19 mouse cellular contexts compared by ENCODE assay signal in genomic region chr9:22213785-22214194, GRCm38 (mm10). TPM values are rescaled to one million over a fixed set of nuclear protein-coding genes. Genes with fewer than 3 reads are reported as not detected.
A peak's percentile ranks its signal among the peaks of the same experiment; 100 is the strongest.
DNase-seq lines count a peak whose midpoint lies in the region; ATAC-seq lines count a peak whose summit lies in the region.
"Had no signal": no experiment of that assay in that cellular context is flagged by ENCODE, and none has a peak within 500 bp of the region (broad histone marks: within the 10 kb centered on the region; RNA-seq: fewer than 3 reads in every experiment).

No protein-coding gene starts in this region.

- H3K36me3 ChIP-seq in embryonic facial prominence, embryonic 14.5 days (ENCODE audit: control insufficient read depth, insufficient read depth, low read length) = no peaks in the 10 kb centered on the region
- H3K36me3 ChIP-seq in embryonic facial prominence, embryonic 10.5 days (replicated peaks) = no peaks in the 10 kb centered on the region
- no peaks in the 10 kb centered on the region for H3K36me3 ChIP-seq in stomach, embryonic 16.5 days (ENCODE audit: control insufficient read depth, insufficient read depth, low read length)
- no peaks in the 10 kb centered on the region for H3K36me3 ChIP-seq in midbrain, embryonic 15.5 days (replicated peaks)
- H3K36me3 ChIP-seq: embryonic facial prominence, embryonic 15.5 days; midbrain, embryonic 12.5 days; neural tube, embryonic 13.5 days had no signal

- H3K4me1 ChIP-seq in embryonic facial prominence, embryonic 14.5 days (ENCODE audit: control insufficient read depth, insufficient read depth, low read length) = no peaks in the 10 kb centered on the region
- no peaks in the 10 kb centered on the region for H3K4me1 ChIP-seq in embryonic facial prominence, embryonic 10.5 days
- H3K4me1 ChIP-seq in stomach, embryonic 16.5 days (ENCODE audit: control insufficient read depth, insufficient read depth, low read length) = no peaks in the 10 kb centered on the region
- H3K4me1 ChIP-seq in midbrain, embryonic 15.5 days = no peaks in the 10 kb centered on the region
- H3K4me1 ChIP-seq: embryonic facial prominence, embryonic 15.5 days; midbrain, embryonic 12.5 days; neural tube, embryonic 13.5 days had no signal

- ATAC-seq in embryonic facial prominence, embryonic 14.5 days (ENCODE audit: low read depth) = 0 out of 2 replicates have a peak, but pooled peaks have one; percentile 63
- ATAC-seq in stomach, embryonic 16.5 days (ENCODE audit: insufficient read depth, low FRiP score) = peak; percentile 93
- ATAC-seq in midbrain, embryonic 15.5 days (replicated peaks) = no peak
- ATAC-seq: forebrain, postnatal 0 days; hindbrain, postnatal 0 days had no signal

- peak; percentile 41 for DNase-seq in embryonic facial prominence, embryonic 14.5 days (ENCODE audit: low spot score)
- no peak for DNase-seq in embryonic facial prominence, embryonic 10.5 days (ENCODE audit: low spot score)
- DNase-seq in ovary, adult 18-20 months (ENCODE audit: low spot score) = peak; percentile 73
- no peak for DNase-seq in ovary, postnatal 36 days (ENCODE audit: low spot score)
- peak; percentile 14 for DNase-seq in kidney, postnatal 14 days
- DNase-seq in gastrocnemius, adult 8-10 months (ENCODE audit: low spot score in 2 of 2) = no peak
- DNase-seq: B cell, adult 2 months; cerebellum, postnatal 10 days; forebrain, postnatal 0 days; liver; thymus, adult 18-20 months had no signal

- H3K4me3 ChIP-seq in embryonic facial prominence, embryonic 14.5 days (ENCODE audit: low read depth, low read length) = no peak overlapping the region
- H3K4me3 ChIP-seq in embryonic facial prominence, embryonic 10.5 days = no peak overlapping the region
- peak overlapping the region; percentile 29 for H3K4me3 ChIP-seq in stomach, embryonic 16.5 days (replicated peaks; ENCODE audit: low read length)
- no peak overlapping the region for H3K4me3 ChIP-seq in midbrain, embryonic 15.5 days
- H3K4me3 ChIP-seq: embryonic facial prominence, embryonic 15.5 days; midbrain, embryonic 12.5 days; neural tube, embryonic 13.5 days had no signal

- no peak overlapping the region; the same call in 1 of the 2 replicates for H3K27ac ChIP-seq in embryonic facial prominence, embryonic 14.5 days (replicated peaks; ENCODE audit: low read depth, low read length)
- H3K27ac ChIP-seq in embryonic facial prominence, embryonic 10.5 days (replicated peaks) = no peak overlapping the region
- H3K27ac ChIP-seq in stomach, embryonic 16.5 days (ENCODE audit: low read length) = peak overlapping the region; percentile 90
- no peak overlapping the region for H3K27ac ChIP-seq in midbrain, embryonic 15.5 days
- H3K27ac ChIP-seq: embryonic facial prominence, embryonic 15.5 days; hindbrain, postnatal 0 days; midbrain, embryonic 12.5 days; neural tube, embryonic 13.5 days had no signal

- no peak overlapping the region; the same call in 1 of the 2 replicates for H3K4me2 ChIP-seq in embryonic facial prominence, embryonic 14.5 days (ENCODE audit: low read depth, low read length)
- peak overlapping the region; percentile 44; the same call in 1 of the 2 replicates for H3K4me2 ChIP-seq in stomach, embryonic 16.5 days (ENCODE audit: low read depth, low read length)
- H3K4me2 ChIP-seq in midbrain, embryonic 15.5 days = no peak overlapping the region
- H3K4me2 ChIP-seq: embryonic facial prominence, embryonic 15.5 days; midbrain, embryonic 12.5 days; neural tube, embryonic 13.5 days had no signal

- 54% methylated on average over 2 of the region's 2 CpGs for WGBS in embryonic facial prominence, embryonic 14.5 days
- 65% methylated on average over 2 of the region's 2 CpGs for WGBS in embryonic facial prominence, embryonic 10.5 days
- WGBS in stomach, embryonic 16.5 days = 40% methylated on average over 2 of the region's 2 CpGs
- WGBS in midbrain, embryonic 15.5 days = 72% methylated on average over 2 of the region's 2 CpGs

- H3K9me3 ChIP-seq in embryonic facial prominence, embryonic 14.5 days (ENCODE audit: control insufficient read depth, low read length) = no peaks in the 10 kb centered on the region
- H3K9me3 ChIP-seq in embryonic facial prominence, embryonic 10.5 days = no peaks in the 10 kb centered on the region
- no peaks in the 10 kb centered on the region for H3K9me3 ChIP-seq in stomach, embryonic 16.5 days (replicated peaks; ENCODE audit: control insufficient read depth, low read length)
- H3K9me3 ChIP-seq in midbrain, embryonic 15.5 days = no peaks in the 10 kb centered on the region
- H3K9me3 ChIP-seq: embryonic facial prominence, embryonic 15.5 days; midbrain, embryonic 12.5 days; neural tube, embryonic 13.5 days had no signal

- no peak overlapping the region for H3K9ac ChIP-seq in embryonic facial prominence, embryonic 14.5 days (ENCODE audit: low read depth, low read length)
- no peak overlapping the region for H3K9ac ChIP-seq in stomach, embryonic 16.5 days (ENCODE audit: low read length)
- no peak overlapping the region for H3K9ac ChIP-seq in midbrain, embryonic 15.5 days
- H3K9ac ChIP-seq: embryonic facial prominence, embryonic 15.5 days; forebrain, postnatal 0 days; midbrain, embryonic 12.5 days; neural tube, embryonic 13.5 days had no signal

- no peaks in the 10 kb centered on the region for H3K27me3 ChIP-seq in embryonic facial prominence, embryonic 14.5 days (replicated peaks; ENCODE audit: control insufficient read depth, insufficient read depth, low read length)
- no peaks in the 10 kb centered on the region for H3K27me3 ChIP-seq in embryonic facial prominence, embryonic 10.5 days (replicated peaks; ENCODE audit: low read depth, poor library complexity, severe bottlenecking)
- no peaks in the 10 kb centered on the region for H3K27me3 ChIP-seq in stomach, embryonic 16.5 days (ENCODE audit: control insufficient read depth, insufficient read depth, low read length)
- H3K27me3 ChIP-seq in midbrain, embryonic 15.5 days (replicated peaks) = no peaks in the 10 kb centered on the region
- H3K27me3 ChIP-seq: embryonic facial prominence, embryonic 15.5 days; midbrain, embryonic 12.5 days; neural tube, embryonic 13.5 days had no signal

RNA-seq across cellular contexts. Expression of gene Zfp809, which starts 11.7 kb away (rescaled TPM):
- 16.2 and 16.3 TPM in 2 replicates for polyA plus RNA-seq in embryonic facial prominence, embryonic 14.5 days (2014; fragmentation: Nextera tagmentation; extraction: Ambion mirVana)
- 11.2 and 12.7 TPM in 2 replicates for polyA plus RNA-seq in embryonic facial prominence, embryonic 10.5 days (2016; fragmentation: Nextera tagmentation; extraction: Ambion mirVana)
- polyA plus RNA-seq in stomach, embryonic 16.5 days (2015; fragmentation: Nextera tagmentation; extraction: Ambion mirVana) = 27.5 and 29.7 TPM in 2 replicates
- 10.3 and 11.4 TPM in 2 replicates for polyA plus RNA-seq in midbrain, embryonic 15.5 days (2015; fragmentation: Nextera tagmentation; extraction: Ambion mirVana)
- total RNA-seq in gastrocnemius, adult 8-10 months (2022) = 1 to 10 TPM; 4.7 to 7.5 (median 6.8) TPM

RNA-seq across cellular contexts. Expression of gene Zfp872, which starts 25.9 kb away (rescaled TPM):
- polyA plus RNA-seq in embryonic facial prominence, embryonic 14.5 days (2014; fragmentation: Nextera tagmentation; extraction: Ambion mirVana) = 0.22 and 0.24 TPM in 2 replicates
- polyA plus RNA-seq in embryonic facial prominence, embryonic 10.5 days (2016; fragmentation: Nextera tagmentation; extraction: Ambion mirVana) = 0.24 and 0.26 TPM in 2 replicates
- 1.0 and 1.9 TPM in 2 replicates for polyA plus RNA-seq in stomach, embryonic 16.5 days (2015; fragmentation: Nextera tagmentation; extraction: Ambion mirVana)
- 0.41 and 0.48 TPM in 2 replicates for polyA plus RNA-seq in midbrain, embryonic 15.5 days (2015; fragmentation: Nextera tagmentation; extraction: Ambion mirVana)
- total RNA-seq in gastrocnemius, adult 8-10 months (2022) = not detected
- total RNA-seq: granulocyte monocyte progenitor cell, adult 5-6 weeks; left cerebral cortex, adult 18-20 months had no signal

RNA-seq across cellular contexts. Expression of gene Zfp599, which starts 45.9 kb away (rescaled TPM):
- 3.3 and 4.8 TPM in 2 replicates for polyA plus RNA-seq in embryonic facial prominence, embryonic 14.5 days (2014; fragmentation: Nextera tagmentation; extraction: Ambion mirVana)
- 8.3 and 9.3 TPM in 2 replicates for polyA plus RNA-seq in embryonic facial prominence, embryonic 10.5 days (2016; fragmentation: Nextera tagmentation; extraction: Ambion mirVana)
- 2.7 and 3.3 TPM in 2 replicates for polyA plus RNA-seq in stomach, embryonic 16.5 days (2015; fragmentation: Nextera tagmentation; extraction: Ambion mirVana)
- polyA plus RNA-seq in midbrain, embryonic 15.5 days (2015; fragmentation: Nextera tagmentation; extraction: Ambion mirVana) = 11.4 and 13.2 TPM in 2 replicates
- not detected for total RNA-seq in gastrocnemius, adult 8-10 months (2022)

RNA-seq across cellular contexts. Expression of gene Pigyl, which starts 57.1 kb away (rescaled TPM):
- 69.3 and 72.6 TPM in 2 replicates for polyA plus RNA-seq in embryonic facial prominence, embryonic 14.5 days (2014; fragmentation: Nextera tagmentation; extraction: Ambion mirVana)
- polyA plus RNA-seq in embryonic facial prominence, embryonic 10.5 days (2016; fragmentation: Nextera tagmentation; extraction: Ambion mirVana) = 45.1 and 48.2 TPM in 2 replicates
- polyA plus RNA-seq in stomach, embryonic 16.5 days (2015; fragmentation: Nextera tagmentation; extraction: Ambion mirVana) = 90.4 and 93.4 TPM in 2 replicates
- 84.2 and 85.7 TPM in 2 replicates for polyA plus RNA-seq in midbrain, embryonic 15.5 days (2015; fragmentation: Nextera tagmentation; extraction: Ambion mirVana)
- total RNA-seq in gastrocnemius, adult 8-10 months (2022) = 10 to 100 TPM; 30.6 to 39.5 (median 34.8) TPM

Comparison
In these comparisons a context has a peak if more than half of its experiments do, and no peak if none do; other contexts are left out.
1. DNase-seq: peak in embryonic facial prominence, embryonic 14.5 days (single experiment), ovary, adult 18-20 months (single experiment) and kidney, postnatal 14 days (single experiment); none in embryonic facial prominence, embryonic 10.5 days (single experiment), ovary, postnatal 36 days (single experiment) and gastrocnemius, adult 8-10 months (0 of 2).